Mouse (Mus musculus): ENCODE data around the gene Foxa2. TPM values are rescaled to one million over a fixed set of nuclear protein-coding genes. Genes with fewer than 3 reads are reported as not detected.

Foxa2 gene
- total RNA-seq, 2 experiments from 2014 or later: not detected

GRCm38 (mm10) chr2:148039351-148040235 is 7.2 kb downstream of the Foxa2 start:
- DNase-seq: no peak

DNA sequence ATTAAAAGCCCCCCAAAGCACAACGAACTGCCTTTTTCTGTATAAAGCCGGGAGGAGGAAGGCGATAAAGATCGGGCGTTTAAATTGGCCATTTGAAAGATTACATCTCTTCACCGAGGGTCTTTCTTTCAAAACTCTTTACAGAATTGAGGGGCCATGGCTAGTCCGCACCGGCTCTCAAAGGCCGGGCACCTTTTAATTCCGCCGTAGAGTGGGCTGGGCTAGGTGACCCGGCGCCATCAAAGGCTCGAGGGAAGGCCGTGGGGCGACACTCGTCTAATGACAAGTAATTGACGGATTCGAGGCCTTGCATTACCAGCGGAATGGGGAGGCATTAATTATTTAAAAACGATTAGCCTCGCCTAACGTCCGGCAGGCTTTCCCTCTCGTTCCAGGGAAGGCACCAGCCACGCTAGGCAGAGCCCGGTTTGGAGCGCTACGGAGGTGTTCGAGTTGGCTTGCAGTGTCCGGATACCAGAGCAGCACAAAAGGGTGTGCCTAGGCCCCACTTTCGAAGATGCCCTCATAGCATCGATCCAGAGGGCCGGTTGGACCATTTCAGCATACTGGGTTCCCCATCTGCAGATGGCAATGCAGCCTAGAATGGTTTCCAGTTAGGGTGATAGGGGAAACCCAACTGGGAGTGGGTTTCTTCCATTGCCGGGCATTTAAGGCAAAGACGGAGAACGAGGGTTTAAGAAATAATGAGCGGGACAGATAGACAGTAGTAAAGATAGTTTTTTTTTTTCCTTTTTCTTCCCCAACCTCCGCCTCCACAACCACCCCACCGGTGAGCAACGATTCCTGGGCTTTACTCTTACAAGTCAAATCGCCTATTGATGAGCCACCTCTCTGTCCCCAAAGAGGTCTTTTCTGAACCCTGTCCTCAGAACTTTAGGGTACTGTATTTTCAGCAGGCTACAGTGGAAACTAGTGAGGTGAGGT is 8.1 kb downstream of the Foxa2 start:
- no peak for DNase-seq

DNA sequence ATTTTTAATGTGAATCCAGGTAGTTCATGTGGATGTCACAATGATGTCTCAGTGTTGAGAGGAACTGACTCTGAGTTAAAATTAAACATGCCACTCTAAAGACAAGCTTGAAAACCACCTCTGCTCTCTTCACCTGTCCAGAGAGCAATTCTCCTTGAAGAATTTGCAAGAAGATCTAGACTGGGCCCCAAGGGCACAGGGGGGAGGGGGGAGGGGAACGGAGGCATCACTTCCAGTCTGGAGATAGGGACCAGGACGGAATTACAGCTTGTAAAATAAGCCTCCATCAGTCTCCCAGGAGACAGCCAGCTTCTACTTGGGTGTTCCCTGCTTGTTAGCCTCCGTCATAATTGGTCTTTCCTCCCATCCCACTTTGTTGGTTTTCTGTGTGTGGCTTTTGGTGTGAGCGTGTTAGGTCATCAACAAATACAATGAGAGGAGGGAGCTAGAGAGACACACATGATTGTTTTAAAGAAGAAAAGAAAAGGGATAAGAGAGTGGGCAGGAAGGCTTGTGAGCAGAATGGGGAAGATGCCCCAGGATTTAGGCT is 10.1 kb downstream of the Foxa2 start:
- no peak for DNase-seq

DNA sequence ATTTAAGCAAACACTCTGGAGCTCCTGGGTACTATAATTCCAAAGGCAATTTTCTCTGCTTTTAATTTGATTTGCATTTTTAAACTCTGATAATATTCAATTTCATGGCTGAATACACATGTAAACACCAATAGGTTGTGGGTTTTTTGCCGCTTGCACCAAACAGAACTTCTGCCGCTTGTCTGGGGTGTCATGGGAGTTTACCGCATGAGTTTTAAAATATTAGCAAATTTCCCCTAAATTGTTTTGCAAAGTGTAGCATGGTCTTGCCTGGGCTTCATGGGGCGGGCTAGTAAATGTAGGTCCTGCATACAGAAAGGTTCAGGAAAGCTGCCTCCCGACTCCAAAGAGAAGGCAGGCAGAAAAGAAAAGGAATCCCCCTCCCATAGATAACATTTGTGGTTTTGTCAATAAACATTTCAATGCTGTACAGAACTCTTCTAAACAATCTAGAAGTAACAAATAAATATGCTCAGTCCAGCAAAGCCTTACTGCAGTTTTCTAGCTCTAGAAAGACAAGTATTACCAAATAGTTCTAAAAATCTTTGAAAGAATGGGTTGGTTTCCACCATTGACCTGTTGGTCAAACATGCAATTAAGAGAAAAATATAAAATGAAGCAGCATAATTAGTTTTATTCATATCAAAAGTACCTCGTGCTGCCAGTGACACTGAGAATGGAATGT is 15.6 kb downstream of the Foxa2 start:
- no peak for DNase-seq

- no peak for DNase-seq
These were observed 16.2 kb downstream of the Foxa2 start for GRCm38 (mm10) chr2:148030613-148030935.

- no peak for DNase-seq
These were observed 16.8 kb downstream of the Foxa2 start for GRCm38 (mm10) chr2:148029751-148030612.

- no peak for DNase-seq
These were observed 17.6 kb downstream of the Foxa2 start for GRCm38 (mm10) chr2:148029050-148029608.

DNA sequence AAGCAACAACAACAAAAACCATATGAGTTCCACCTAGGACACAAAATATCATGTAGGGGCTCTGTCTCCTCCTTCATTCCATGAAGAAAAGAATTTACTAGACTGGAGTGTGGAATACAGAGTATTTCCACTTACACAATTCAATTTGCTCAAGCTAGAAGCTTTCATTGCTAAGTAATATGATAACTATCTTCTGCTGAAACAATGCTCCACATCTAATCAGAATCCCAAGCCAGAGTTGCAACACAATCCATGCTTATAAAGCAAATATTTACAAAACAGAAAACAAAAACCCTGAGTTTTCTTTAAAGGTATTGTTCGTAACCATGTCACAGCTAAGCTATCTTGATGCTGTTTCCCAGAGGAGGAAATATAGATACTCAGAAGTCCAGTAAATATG is 20.4 kb downstream of the Foxa2 start:
- DNase-seq: no peak

DNA sequence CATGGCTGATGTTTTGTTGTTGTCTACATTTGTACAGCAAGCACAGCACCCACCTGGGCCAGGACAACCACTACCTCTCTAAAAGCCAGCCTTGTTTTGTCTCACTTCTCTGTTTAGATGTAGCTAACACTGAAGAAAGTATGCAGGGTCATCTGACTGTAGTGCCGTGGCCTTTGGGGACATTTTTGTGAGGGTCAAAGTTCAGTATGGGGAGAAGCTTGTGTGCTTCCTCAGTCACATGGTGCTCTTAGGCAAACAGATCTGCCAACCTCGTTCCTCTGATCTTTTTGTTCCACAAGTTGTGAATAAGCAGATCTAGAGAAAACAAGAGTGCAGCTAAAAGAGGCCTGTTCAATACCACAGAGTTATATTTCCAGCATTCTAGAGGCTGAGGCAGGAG is 21.3 kb downstream of the Foxa2 start:
- DNase-seq: no peak

DNA sequence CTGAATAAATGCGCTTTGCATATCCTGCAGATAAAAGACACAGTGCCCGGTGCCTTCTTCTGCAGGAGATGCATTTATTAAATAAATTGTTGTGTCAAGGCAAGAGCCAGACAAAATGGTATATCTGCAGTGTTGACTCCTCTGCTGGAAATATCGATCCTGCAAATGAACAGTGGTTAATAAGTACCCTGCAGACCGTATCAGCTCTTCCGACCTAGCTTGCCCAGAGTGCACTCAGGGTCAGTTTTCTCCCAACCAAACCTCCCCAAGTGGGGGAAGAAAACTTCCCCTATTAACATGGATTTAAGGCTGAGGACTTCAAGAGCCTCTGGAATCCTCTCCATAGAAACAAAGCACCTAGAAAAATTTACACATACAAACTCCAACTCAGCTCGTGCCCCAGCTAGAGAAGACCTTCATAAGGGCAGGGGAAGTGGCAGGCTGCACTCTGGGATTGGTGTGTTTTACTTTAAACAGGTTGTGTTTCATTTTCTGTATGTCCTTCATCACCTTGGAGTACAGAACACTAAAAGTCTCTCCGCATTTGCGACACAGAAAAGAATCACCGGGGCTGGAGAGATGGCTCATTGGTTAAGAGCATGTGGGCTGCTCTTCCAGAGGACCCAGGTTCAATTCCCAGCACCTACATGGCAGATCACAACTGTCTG is 22.4 kb downstream of the Foxa2 start:
- no peak for DNase-seq

GRCm38 (mm10) chr2:148023340-148023806 is 23.4 kb downstream of the Foxa2 start:
- no peak for DNase-seq

DNA sequence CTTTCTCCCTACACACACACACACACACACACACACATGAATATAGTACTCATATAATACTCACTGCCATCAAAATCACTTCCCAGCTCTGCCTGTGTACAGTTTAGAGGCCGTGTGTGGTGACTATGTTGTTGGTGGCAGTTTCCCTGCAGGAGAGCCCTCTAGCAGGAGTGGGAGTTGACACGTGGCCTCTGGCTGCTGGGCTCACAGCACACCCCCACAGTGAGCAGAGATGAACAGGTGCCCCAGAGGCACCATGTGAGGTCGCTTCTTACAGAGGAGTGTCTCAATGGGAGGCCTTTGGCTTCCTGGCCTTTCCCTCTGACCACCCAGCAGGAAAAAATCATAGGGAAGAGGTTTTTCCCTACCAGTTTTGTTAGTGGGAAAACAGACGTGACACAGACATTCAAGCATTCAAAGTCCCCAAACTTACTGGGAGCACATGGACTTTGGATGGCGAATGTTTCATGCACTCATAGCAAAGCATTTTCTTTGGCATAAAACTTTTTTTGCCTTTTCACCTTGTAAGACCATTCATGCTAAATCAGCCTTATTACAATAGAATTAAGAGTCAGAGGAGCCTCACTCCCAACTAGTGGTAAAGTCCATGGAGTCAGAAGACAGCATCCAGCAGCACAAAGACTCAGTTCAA is 24.7 kb downstream of the Foxa2 start:
- no peak for DNase-seq

- DNase-seq: no peak
These were observed 25.8 kb downstream of the Foxa2 start for GRCm38 (mm10) chr2:148021016-148021415.

DNA sequence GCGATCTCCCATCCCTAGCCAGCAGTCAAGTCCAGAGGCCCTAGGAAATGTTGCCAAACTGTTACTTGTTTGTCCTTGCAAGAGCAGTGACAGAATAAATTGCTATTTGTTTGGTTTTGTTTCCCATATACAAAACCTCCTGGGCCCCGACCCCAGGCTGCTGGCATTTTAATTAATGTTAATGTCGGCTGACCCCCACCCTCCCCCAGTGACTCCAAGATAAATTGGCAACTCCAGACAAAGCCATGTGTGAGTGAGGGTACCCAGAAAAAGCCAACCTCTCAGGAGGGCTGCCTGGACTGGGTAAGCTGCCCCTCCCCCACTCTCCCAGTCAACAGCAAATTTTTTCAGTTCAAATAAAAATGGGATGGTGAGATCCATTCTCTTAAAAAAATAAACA is 26.6 kb downstream of the Foxa2 start:
- no peak for DNase-seq

- DNase-seq: no peak
These were observed 28.7 kb downstream of the Foxa2 start for GRCm38 (mm10) chr2:148017782-148018690.

DNA sequence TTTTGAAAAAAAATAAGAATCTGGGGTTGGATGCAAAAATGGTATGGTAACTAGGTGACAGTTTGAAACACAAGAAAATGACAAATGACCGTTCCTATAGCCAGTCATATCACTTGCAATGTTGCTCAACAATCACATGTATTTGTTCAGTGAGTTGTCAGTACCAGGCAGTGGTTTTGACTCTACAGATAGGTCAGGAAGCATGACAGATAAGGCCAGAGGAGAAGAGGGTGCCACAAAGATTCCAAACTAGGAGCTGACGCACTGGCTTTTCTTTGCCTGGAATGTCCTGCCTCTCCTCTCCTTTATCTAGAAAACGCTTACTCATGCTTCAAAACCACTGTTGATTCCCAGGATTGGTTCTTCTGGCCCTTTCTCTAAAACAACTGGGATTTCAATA is 33.4 kb downstream of the Foxa2 start:
- DNase-seq: no peak

- no peak for DNase-seq
These were observed 37.7 kb downstream of the Foxa2 start for GRCm38 (mm10) chr2:148009049-148009448.
